Mouse (Mus musculus): ENCODE measurements at regions not wholly inside any gene's neighbourhood (a gene's known extent, or its start where the extent isn't known, plus 50 kb on each side); places are given as distances from the start of the nearest gene placed in this dataset.

- no peak for TF ChIP-seq ZNF384 (IDR thresholded peaks at IDR 0.05; ENCODE audit: low read depth, low read length)
- TF ChIP-seq ZMIZ1 (IDR thresholded peaks at IDR 0.05; ENCODE audit: low read depth, low read length) = no peak
- no peak for TF ChIP-seq EP300 (IDR thresholded peaks at IDR 0.05; ENCODE audit: low read length)
- TF ChIP-seq CTCF (conservative IDR thresholded peaks at IDR 0.05 in 1 of 2, IDR thresholded peaks at IDR 0.05 in 1 of 2; ENCODE audit: low read depth in 2 of 2, low read length in 2 of 2) = no peak
- no peak for TF ChIP-seq POLR2A (IDR thresholded peaks at IDR 0.05; ENCODE audit: low read depth, low read length)
- no peak for TF ChIP-seq MAZ (IDR thresholded peaks at IDR 0.05; ENCODE audit: low read depth, low read length)
- TF ChIP-seq USF1 (IDR thresholded peaks at IDR 0.05; ENCODE audit: low read depth, low read length) = no peak
- no peak for TF ChIP-seq SMC3 (IDR thresholded peaks at IDR 0.05; ENCODE audit: low read depth, low read length)
- TF ChIP-seq MYC (IDR thresholded peaks at IDR 0.05; ENCODE audit: low read depth, low read length) = no peak
- TF ChIP-seq GABPA (IDR thresholded peaks at IDR 0.05; ENCODE audit: insufficient replicate concordance, low read depth, low read length) = no peak
- TF ChIP-seq RAD21 (IDR thresholded peaks at IDR 0.05; ENCODE audit: low read depth, low read length) = no peak
Measured at GRCm38 (mm10) chr8:126664891-126665290, 71.1 kb upstream of the Irf2bp2 start.
